Mouse (Mus musculus) hindbrain, embryonic 15.5 days (tissue): Measurements from ENCODE around the gene Ptpn3. TPM values are rescaled to one million over a fixed set of nuclear protein-coding genes. Genes with fewer than 3 reads are reported as not detected.
A peak's percentile ranks its signal among the peaks of the same experiment; 100 is the strongest.

ENCODE experiments used
- ATAC-seq: fragments of 200-750 bp; cut with Nextera tagmentation; 2 replicates; pipeline ENCODE4 v1.8.0; 2017; ENCODE audit warnings: low read depth, moderate number of reproducible peaks, moderate TSS enrichment; ENCODE audit not compliant: low FRiP score
- H3K27ac ChIP-seq: fragments of 300-500 bp; sonication (generic); replicated peaks from 2 replicates; pipeline ENCODE4 v1.5.1; 2015; ENCODE audit warnings: mild to moderate bottlenecking, inconsistent platforms
- H3K27me3 ChIP-seq: fragments of 300-500 bp; sonication (generic); 2 replicates; pipeline ENCODE4 v1.6.1; 2015; ENCODE audit warnings: control low read depth, inconsistent platforms
- H3K36me3 ChIP-seq: fragments of 300-500 bp; sonication (generic); 2 replicates; pipeline ENCODE4 v1.6.1; 2015; ENCODE audit warnings: control low read depth, inconsistent platforms
- H3K4me1 ChIP-seq: fragments of 300-500 bp; sonication (generic); replicated peaks from 2 replicates; pipeline ENCODE4 v1.6.1; 2015; ENCODE audit warnings: control low read depth, inconsistent platforms
- H3K4me2 ChIP-seq: fragments of 300-500 bp; sonication (generic); 2 replicates; pipeline ENCODE4 v1.6.1; 2015; ENCODE audit warnings: moderate library complexity, mild to moderate bottlenecking, inconsistent platforms
- H3K4me3 ChIP-seq: fragments of 300-500 bp; sonication (generic); 2 replicates; pipeline ENCODE4 v1.5.1; 2015; ENCODE audit warnings: mild to moderate bottlenecking, inconsistent platforms
- H3K9ac ChIP-seq: fragments of 300-500 bp; sonication (generic); 2 replicates; pipeline ENCODE4 v1.6.1; 2015; ENCODE audit warnings: inconsistent platforms
- H3K9me3 ChIP-seq: fragments of 300-500 bp; sonication (generic); 2 replicates; pipeline ENCODE4 v1.6.1; 2016; ENCODE audit warnings: control low read depth, inconsistent platforms
- WGBS: fragments of 180-500 bp; shearing (Covaris S2); methylation state at CpG from one replicate; pipeline ENCODE4 v1.1.7; 2015; 5-methylcytosine and 5-hydroxymethylcytosine counted together
- polyA plus RNA-seq: library from polyadenylated mRNA; unstranded; fragments of >200 nt; fragmentation: Nextera tagmentation; extraction: Ambion mirVana; gene quantifications from 2 replicates; pipeline ENCODE4 v1.2.1, GENCODE M21; 2015

Gene Ptpn3
- polyA plus RNA-seq, 1 experiment from 2014 or later: 4.0 TPM

- 72% methylated on average over 1 of the region's 1 CpGs for WGBS
- H3K27ac ChIP-seq: no peak overlapping the region
- no peak overlapping the region for H3K4me2 ChIP-seq
- no peak overlapping the region for H3K4me3 ChIP-seq
- H3K36me3 ChIP-seq: no peaks in the 10 kb centered on the region
- H3K4me1 ChIP-seq: no peaks in the 10 kb centered on the region
- no peaks in the 10 kb centered on the region for H3K27me3 ChIP-seq
- H3K9ac ChIP-seq: no peak overlapping the region
- no peak for ATAC-seq
- H3K9me3 ChIP-seq: no peaks in the 10 kb centered on the region
Observed at GRCm38 (mm10) chr4:57181538-57181937, 120.1 kb downstream of the Ptpn3 start.

GRCm38 (mm10) chr4:57178881-57179280, 122.8 kb downstream of the Ptpn3 start:
- no peak overlapping the region for H3K4me2 ChIP-seq
- no peaks in the 10 kb centered on the region for H3K36me3 ChIP-seq
- H3K27me3 ChIP-seq: no peaks in the 10 kb centered on the region
- no peaks in the 10 kb centered on the region for H3K9me3 ChIP-seq
- H3K9ac ChIP-seq: no peak overlapping the region
- no peaks in the 10 kb centered on the region for H3K4me1 ChIP-seq
- ATAC-seq: no peak
- WGBS: 77% methylated on average over 4 of the region's 4 CpGs
- no peak overlapping the region for H3K27ac ChIP-seq
- H3K4me3 ChIP-seq: no peak overlapping the region

DNA sequence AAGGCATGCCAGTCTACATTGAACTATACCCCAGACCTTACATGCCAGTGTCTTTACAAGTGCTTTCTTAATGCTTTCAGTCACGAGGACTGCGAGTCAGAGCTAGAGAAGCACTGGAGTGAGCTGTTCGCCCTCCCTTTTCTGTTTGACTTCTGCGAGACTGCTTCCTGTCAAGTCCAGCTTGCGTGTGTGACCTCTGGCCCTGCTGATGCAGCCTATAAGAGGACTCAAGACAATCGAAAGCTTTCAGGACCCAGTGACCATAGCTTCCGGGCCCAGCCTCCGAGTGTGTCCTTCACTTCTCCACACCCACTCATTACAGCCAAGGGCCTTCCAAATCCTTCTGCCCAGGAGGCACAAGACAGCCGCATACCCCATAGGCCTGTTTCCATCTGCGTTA, 126.3 kb downstream of the Ptpn3 start:
- no peak overlapping the region for H3K27ac ChIP-seq
- no peaks in the 10 kb centered on the region for H3K9me3 ChIP-seq
- no peak for ATAC-seq
- no peaks in the 10 kb centered on the region for H3K36me3 ChIP-seq
- H3K4me1 ChIP-seq: no peaks in the 10 kb centered on the region
- H3K4me2 ChIP-seq: no peak overlapping the region
- WGBS: 66% methylated on average over 10 of the region's 10 CpGs
- H3K9ac ChIP-seq: no peak overlapping the region
- no peak overlapping the region for H3K4me3 ChIP-seq
- H3K27me3 ChIP-seq: no peaks in the 10 kb centered on the region

DNA sequence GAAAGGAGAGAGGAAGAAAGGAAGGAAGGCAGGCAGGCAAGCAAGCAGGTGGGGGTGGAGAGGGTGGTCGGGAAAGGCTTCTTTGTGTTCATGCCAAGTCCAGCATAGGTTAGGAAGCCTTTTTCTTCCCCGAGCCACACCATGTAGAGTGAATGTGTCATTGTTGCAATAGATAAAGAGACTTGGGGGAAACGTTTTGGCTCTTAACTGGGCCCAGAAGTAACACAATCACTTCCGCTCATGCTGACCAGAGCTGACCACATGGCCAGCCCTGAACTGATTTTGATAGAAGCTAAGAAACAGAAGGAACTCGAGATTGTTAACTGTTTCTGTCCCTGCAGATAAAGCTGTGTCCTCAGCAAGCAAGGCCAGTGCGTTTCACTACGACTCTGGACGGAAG, 128.8 kb downstream of the Ptpn3 start:
- ATAC-seq: no peak
- no peaks in the 10 kb centered on the region for H3K4me1 ChIP-seq
- no peak overlapping the region for H3K4me3 ChIP-seq
- no peaks in the 10 kb centered on the region for H3K27me3 ChIP-seq
- 57% methylated on average over 8 of the region's 8 CpGs for WGBS
- H3K36me3 ChIP-seq: no peaks in the 10 kb centered on the region
- no peak overlapping the region for H3K9ac ChIP-seq
- no peaks in the 10 kb centered on the region for H3K9me3 ChIP-seq
- no peak overlapping the region for H3K4me2 ChIP-seq
- H3K27ac ChIP-seq: no peak overlapping the region

GRCm38 (mm10) chr4:57171817-57172216, 129.8 kb downstream of the Ptpn3 start:
- Histone ChIP-seq H3K36me3 (no peaks in the 10 kb centered on the region), H3K9ac (no peak overlapping the region), H3K27me3 (no peaks in the 10 kb centered on the region), H3K4me2 (no peak overlapping the region), H3K9me3 (no peaks in the 10 kb centered on the region), H3K27ac (no peak overlapping the region), H3K4me1 (no peaks in the 10 kb centered on the region), H3K4me3 (no peak overlapping the region)
- 50% methylated on average over 5 of the region's 5 CpGs for WGBS
- no peak; the same call in 1 of the 2 replicates for ATAC-seq

DNA sequence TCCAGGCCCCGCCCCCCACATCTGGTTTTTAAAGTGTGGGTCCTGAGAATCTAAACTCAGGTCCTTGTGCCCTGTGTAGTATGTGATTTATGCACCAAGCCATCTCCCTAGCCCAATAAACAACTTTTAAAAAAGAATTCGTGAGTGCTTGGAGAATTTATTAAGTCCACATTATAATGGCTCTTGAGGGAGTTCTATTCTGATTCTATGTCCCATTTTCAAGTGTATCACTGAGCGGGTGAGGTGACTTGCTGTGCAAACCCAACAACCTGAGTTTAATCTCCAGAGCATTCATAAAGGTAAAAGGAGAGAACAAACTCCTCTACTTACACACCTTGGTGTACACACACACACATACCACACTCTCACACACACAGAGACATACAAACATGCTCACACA, 133.0 kb downstream of the Ptpn3 start:
- Histone ChIP-seq H3K9me3 (no peaks in the 10 kb centered on the region), H3K27ac (no peak overlapping the region), H3K9ac (no peak overlapping the region), H3K36me3 (no peaks in the 10 kb centered on the region), H3K4me1 (no peaks in the 10 kb centered on the region), H3K4me2 (no peak overlapping the region), H3K27me3 (no peaks in the 10 kb centered on the region), H3K4me3 (no peak overlapping the region)
- 82% methylated on average over 3 of the region's 3 CpGs for WGBS
- no peak for ATAC-seq

- no peak for ATAC-seq
- Histone ChIP-seq H3K4me3 (no peak overlapping the region), H3K27me3 (no peaks in the 10 kb centered on the region), H3K36me3 (no peaks in the 10 kb centered on the region), H3K4me1 (no peaks in the 10 kb centered on the region), H3K4me2 (no peak overlapping the region), H3K27ac (no peak overlapping the region), H3K9me3 (no peaks in the 10 kb centered on the region), H3K9ac (no peak overlapping the region)
- WGBS: 83% methylated on average over 1 of the region's 1 CpGs
Observed at GRCm38 (mm10) chr4:57168277-57168676, 133.4 kb downstream of the Ptpn3 start.

DNA sequence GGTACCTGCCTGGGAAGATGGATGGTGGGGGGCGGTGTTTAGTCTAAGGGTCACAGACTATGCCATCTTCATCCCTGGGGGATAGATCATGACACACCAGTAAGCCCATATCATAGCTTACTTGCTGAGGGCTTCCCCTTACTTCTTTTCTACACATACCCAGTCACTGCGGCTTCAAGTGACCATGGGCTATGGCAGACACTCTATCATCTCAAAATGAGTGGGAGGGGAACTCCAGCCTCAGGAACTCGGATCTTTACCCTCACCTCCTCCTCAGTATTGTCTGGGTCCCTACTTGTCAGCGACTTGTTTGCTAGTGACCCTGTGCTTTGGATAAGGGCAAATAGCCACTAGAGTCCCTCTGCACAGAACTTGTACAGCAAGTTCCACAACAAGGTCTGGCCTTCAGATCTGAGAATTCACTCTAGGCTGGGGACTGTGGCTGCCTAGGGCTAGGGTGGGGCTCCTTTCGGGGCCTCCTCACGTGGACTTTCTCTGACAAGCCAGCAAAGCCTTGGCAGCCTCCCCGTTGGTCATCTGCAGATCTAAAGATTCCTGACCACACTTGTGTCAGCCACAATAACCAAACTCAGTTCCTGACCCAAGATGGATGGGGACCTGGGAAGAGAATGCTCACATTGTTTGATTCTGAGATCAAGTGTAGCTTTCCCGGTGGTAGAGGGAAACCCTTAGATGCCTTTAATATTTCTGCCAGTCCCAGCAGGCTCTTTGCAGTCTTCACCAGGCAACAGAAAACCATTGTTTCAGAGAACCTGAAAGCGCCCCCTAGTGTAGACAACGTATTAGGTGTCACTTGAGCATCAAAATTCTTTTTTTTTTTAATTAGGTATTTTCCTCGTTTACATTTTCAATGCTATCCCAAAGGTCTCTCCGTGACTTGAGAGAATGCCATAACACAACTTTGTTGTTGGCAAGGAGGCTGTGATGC, 134.4 kb downstream of the Ptpn3 start:
- Histone ChIP-seq H3K4me2 (no peak overlapping the region), H3K27ac (no peak overlapping the region), H3K27me3 (no peaks in the 10 kb centered on the region), H3K36me3 (no peaks in the 10 kb centered on the region), H3K9ac (no peak overlapping the region), H3K9me3 (no peaks in the 10 kb centered on the region), H3K4me3 (no peak overlapping the region), H3K4me1 (peaks cover 6% of the 10 kb centered on the region; the same call in 1 of the 2 replicates)
- WGBS: 58% methylated on average over 12 of the region's 12 CpGs
- ATAC-seq: no peak

- Histone ChIP-seq H3K9ac (no peak overlapping the region), H3K27me3 (no peaks in the 10 kb centered on the region), H3K4me3 (no peak overlapping the region), H3K36me3 (no peaks in the 10 kb centered on the region), H3K4me1 (peaks cover 6% of the 10 kb centered on the region; the same call in 1 of the 2 replicates), H3K4me2 (no peak overlapping the region), H3K27ac (no peak overlapping the region), H3K9me3 (no peaks in the 10 kb centered on the region)
- 57% methylated on average over 3 of the region's 3 CpGs for WGBS
- ATAC-seq: no peak
Observed at GRCm38 (mm10) chr4:57165654-57166053, 136.0 kb downstream of the Ptpn3 start.

DNA sequence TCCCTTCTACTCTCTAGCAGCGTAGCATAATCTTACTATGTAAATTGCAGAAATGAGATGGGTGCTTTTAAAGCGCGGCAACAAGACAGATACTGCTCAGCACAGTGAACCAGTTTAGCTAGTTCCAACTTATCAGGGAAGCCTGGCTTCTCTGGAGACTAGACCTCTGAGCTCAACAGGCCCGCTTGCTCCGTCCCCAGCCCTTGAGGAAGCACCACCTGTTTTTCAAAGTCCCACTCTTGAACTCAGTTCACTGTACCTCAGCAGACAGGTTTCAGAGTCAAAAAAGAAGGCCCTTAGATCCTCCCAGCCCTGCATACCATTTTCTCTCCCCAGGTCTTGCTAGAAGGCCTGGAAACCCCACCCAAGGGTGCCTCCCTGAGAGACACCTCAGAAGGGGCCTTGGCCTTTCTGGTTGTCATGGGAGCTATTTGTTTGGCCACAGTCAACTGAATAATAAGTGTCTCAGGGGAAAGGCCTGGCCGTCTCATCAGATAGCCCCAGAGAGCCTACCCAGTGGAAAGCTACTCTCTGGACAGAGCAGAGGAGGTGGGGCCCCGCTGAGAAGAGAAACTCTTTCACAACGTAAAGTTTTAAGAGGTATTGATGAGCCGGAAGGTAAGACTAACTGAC, 136.9 kb downstream of the Ptpn3 start:
- H3K9ac ChIP-seq: no peak overlapping the region
- no peak overlapping the region for H3K27ac ChIP-seq
- no peak overlapping the region for H3K4me2 ChIP-seq
- H3K27me3 ChIP-seq: no peaks in the 10 kb centered on the region
- H3K9me3 ChIP-seq: no peaks in the 10 kb centered on the region
- no peak for ATAC-seq
- no peaks in the 10 kb centered on the region for H3K36me3 ChIP-seq
- H3K4me3 ChIP-seq: no peak overlapping the region
- peaks cover 9% of the 10 kb centered on the region; the same call in 1 of the 2 replicates for H3K4me1 ChIP-seq
- WGBS: 85% methylated on average over 9 of the region's 9 CpGs

DNA sequence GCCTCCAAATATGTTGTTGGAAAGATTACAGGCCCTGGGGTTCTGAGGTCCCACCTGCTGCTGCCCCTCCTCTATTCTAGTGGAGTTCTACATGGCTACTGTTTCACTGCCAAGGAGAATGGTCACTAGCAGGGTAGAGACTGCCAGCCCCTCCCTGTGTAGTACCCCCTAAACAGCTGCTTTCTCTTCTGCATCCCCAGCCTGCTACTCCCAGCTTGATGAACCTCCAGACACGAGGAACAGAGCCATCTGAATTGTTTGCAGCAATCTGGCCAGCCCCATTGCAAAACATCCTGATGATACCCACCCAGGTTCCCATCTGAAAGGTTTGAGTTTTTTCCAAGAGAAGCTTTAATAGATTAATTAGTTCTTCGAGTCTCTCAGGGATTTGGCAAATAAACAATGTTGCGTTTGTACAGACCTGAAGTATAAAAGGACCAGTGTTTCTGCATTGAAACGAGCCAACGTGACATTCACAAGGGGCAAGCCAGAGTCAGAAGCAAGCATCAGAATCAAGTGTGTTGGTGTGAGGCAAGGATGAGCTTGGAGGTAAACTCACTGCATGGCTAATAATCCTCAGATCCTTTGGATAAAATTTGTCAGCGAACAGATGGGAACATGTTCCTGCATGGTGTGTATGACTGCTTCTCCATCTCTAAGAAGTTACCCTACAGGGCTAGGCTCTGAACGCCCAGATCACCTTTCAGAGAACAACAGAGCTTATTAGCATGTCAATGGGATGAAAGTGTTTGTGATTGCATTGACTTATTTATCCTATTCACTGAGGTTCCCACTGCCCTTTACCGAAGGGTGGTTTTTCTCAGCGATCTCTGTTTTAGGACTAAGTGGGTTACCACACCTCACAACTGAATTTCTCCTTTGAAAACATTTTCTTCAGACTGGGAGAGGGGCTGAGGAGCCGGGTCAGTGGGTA, 138.6 kb downstream of the Ptpn3 start:
- H3K27ac ChIP-seq: no peak overlapping the region
- 22% methylated on average over 10 of the region's 10 CpGs for WGBS
- ATAC-seq: peak; percentile 80; the same call in 1 of the 2 replicates

More for the DNA sequence above, 138.6 kb downstream of the Ptpn3 start:
- Histone ChIP-seq H3K36me3 (no peaks in the 10 kb centered on the region), H3K4me3 (no peak overlapping the region), H3K4me2 (no peak overlapping the region), H3K9me3 (no peaks in the 10 kb centered on the region), H3K9ac (no peak overlapping the region), H3K27me3 (no peaks in the 10 kb centered on the region), H3K4me1 (peaks cover 9% of the 10 kb centered on the region; the same call in 1 of the 2 replicates)
